Mouse (Mus musculus) embryo, embryonic 11 days (tissue): ENCODE results near the gene Rgl1.
"Not testable (repeated sequence)": the region's sequence is repeated elsewhere in the genome, so short reads cannot be mapped to it uniquely, and the experiment has no call there.

ENCODE experiments used
- DNase-seq: peaks from one replicate; pipeline ENCODE4 v3.0.0-alpha.2; 2015

Rgl1 gene

GRCm38 (mm10) chr1:152766032-152766772, at the start of gene Rgl1, which contains the start of gene Arpc5:
Gene Rgl1, minus strand, starts transcription at chr1:152766351.
Gene Arpc5, plus strand, starts transcription at chr1:152766542.
- DNase-seq = peak; percentile 97

- DNase-seq = peak; percentile 56
These were observed 49.1 kb upstream of the Rgl1 start for GRCm38 (mm10) chr1:152815265-152815701.

- DNase-seq = no peak
These were observed 44.6 kb upstream of the Rgl1 start for GRCm38 (mm10) chr1:152810533-152811439.

DNA sequence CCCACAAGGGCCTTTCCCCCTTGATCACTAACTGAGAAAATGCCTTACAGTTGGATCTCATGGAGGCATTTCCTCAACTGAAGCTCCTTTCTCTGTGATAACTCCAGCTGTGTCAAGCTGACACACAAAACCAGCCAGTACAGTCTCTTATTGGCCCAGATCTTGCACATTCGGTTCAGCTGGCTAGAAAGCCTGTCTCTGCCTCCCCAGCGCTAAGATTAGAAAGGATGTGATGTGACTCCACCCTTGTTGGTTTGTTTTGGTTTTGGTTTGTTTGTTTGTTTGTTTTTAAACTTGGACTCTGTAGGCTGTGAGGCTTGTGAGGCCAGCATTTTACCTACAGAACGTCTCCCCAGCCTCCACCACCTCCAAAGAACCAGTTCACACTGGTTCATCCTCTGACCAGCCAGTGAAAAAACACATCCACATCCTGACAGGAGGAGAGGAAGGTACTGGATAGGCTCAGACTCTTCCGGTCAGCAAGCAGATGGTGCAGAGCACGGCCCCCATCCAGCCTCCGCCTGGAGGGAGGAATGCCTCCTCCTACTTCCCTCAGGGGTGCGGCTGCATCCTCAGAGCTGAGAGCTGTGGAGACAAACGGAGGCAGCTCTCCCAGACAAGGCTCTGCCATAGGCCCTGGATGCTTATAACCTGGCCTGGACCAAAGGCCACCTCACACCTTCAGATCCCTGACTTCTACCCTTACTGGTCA, 43.5 kb upstream of the Rgl1 start:
- DNase-seq = peak; percentile 59

DNA sequence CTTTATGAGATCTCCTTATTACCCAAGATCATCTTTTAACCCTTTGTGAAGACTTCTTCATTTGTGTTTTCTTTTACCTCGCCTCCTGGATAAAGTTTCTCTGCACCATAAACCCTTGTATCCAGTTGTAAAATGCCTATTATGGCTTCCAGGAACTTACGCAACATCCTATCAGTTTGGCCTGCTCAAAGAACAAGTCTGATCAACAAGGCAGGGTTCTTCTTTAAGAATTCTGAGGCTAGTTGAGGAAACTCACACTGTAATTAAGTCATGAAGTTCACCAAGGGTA, 42.2 kb upstream of the Rgl1 start:
- no peak for DNase-seq

DNA sequence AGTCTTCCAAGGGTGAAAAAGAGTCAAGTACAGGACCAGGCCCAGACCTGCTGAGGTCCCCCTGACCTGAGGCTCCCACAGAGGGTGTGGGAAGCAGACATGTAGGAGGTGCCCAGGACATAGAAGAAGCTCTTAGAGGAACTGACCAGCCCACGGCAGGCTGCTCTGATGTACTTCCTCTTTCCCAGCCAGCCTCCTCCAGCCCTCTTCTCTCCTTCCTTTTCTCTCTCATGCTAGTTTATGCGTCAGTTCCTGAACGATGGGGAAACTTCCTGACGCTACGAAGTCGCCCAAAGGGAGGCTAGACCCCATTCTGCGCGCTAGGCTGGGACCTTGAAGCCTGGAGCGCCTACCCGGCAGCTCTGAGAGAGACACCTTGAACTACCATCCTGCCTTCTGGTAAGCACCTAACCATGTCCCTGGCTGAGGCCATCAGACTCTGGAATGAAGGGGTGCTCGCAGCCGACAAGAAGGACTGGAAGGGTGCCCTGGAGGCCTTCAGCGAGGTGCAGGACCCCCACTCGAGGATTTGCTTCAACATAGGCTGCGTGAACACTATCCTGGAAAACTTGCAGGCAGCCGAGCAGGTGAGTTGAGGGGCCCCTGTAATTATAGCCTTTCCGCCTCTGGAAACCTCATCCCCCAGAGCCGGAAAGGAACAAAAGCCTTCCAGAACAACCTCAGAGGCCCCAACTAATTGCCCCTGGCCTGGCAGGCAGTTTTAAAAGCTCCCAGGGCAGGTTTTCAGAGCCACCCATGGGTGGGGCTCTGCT, 41.7 kb upstream of the Rgl1 start:
- no peak for DNase-seq

DNA sequence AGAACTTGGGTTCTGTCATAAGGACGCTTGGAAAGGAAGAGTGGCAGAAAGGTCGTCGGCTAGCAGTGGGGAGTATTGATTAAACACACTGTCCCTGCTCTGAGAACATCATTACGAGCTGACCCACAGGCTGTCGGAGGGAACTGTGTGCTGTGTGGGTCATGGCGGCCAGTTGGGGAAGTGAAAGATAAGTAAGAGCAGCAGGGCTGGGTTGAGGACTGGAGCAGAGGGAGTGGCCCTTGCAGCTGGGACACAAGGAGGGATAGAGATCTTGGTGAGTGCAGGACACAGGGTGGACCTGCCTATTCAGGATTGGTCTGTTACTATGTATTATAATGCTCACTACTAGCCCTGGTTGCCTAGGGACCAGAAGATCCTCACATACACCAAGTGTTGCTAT, 38.8 kb upstream of the Rgl1 start:
- DNase-seq = no peak

DNA sequence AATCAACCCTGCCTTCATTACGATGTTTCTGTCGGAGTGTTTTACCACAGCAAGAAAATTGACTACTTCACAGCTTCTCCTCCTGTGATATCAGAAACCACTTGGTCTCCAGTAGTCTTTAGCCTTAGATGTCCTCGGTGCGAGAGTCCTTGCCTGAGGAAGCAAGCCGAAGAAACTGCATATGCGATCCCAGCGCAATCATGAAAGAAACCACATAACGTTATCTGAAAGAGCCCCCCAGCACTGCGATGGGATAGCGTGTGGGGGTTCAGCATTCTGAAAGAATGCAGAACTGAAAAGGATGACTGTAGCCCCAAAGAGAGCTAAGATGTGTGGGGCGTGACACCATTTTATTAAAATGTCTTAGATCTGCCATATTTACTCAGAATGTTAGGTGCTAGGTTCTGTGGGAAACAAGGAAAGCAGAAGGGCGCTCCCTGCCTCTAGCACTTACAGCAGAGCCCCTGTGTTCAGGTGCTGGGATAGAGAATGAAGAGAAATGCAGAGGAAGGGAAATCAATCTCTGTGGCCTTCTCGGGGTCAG, 34.6 kb upstream of the Rgl1 start:
- no peak for DNase-seq

- peak; percentile 45 for DNase-seq
These were observed 33.7 kb upstream of the Rgl1 start, which contains the start of gene Ncf2 for GRCm38 (mm10) chr1:152799897-152800296. Gene Ncf2, plus strand, starts transcription at chr1:152800194.

DNA sequence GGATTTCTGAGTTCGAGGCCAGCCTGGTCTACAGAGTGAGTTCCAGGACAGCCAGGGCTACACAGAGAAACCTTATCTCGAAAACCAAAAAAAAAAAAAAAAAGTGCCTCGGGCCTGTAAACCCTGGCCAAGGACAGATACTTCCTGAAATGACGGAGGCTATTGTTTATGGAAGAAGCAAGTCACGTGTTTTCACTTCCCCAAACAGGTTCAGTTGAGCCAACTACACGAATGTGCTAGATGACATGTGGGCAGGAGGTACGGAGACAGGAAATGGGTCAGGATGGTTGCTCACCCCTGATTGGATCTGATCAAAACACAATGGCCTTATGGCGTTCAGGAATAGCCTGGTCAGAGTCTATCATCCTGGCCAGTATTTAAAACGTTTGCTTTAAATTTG, 32.0 kb upstream of the Rgl1 start:
- DNase-seq = no peak

- DNase-seq = no peak
These were observed 30.6 kb upstream of the Rgl1 start for GRCm38 (mm10) chr1:152796683-152797263.

GRCm38 (mm10) chr1:152795688-152796255, 29.6 kb upstream of the Rgl1 start:
- no peak for DNase-seq

- peak; percentile 46 for DNase-seq
These were observed 27.5 kb upstream of the Rgl1 start for GRCm38 (mm10) chr1:152793495-152794130.

DNA sequence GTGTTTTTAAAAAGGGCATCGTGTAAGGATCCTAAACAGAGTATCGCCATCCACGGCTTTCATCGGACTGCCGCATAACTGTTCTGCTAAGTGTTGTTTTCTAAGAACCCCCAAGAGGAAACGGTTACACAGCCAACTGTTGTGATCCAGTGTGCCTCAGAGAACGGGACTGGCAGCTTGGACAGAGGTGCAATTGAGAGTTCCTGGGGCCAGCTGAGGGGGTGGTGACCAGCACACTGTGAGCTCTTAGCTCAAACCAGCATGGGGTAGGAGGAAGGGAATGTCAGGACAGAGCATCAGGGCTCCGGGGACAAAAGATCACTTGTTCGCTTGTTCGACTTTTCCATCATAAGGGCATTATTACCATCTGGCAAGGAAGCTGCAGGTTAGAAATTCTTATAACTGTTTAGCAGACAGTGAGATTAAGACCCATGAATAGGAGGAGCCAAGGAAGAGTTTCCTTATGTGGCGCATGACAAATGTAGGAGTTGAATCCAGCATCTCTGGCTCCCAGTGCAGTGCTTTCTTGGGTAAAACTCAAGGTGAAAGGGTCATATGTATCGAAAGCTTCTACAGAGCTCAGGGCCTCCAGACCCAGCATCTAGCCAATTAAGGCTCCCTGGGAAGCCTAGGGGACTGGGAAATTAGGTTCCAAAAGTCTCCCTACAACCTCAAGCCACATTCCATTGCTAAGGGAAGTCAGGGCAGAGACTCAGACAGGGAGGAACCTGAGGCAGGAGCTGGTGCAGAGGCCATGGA, 26.8 kb upstream of the Rgl1 start:
- peak; percentile 66 for DNase-seq

DNA sequence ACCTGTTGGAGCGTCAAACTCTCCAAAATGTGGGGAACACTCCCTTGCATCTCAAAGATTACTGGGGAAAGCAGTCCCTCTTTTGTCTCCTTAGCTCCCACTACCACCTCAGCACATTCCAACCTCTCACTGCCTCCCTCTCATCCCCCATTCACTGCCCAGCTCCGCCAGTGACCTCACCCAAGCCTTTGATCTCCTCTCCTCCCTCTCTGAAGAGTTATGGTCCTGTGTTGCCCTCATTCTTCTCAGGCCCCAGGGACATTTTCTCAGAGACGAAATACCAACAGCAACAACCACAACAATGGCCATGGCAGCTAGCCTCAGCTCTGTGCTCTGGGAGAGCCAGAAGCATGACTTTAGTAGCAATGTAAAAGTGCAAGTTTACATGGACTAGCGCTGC, 25.1 kb upstream of the Rgl1 start:
- peak; percentile 47 for DNase-seq

- DNase-seq = no peak
These were observed 24.7 kb upstream of the Rgl1 start for GRCm38 (mm10) chr1:152790821-152791220.

- peak; percentile 77 for DNase-seq
These were observed 24.1 kb upstream of the Rgl1 start for GRCm38 (mm10) chr1:152790254-152790653.

GRCm38 (mm10) chr1:152788121-152788660, 22.0 kb upstream of the Rgl1 start:
- DNase-seq = no peak

- DNase-seq = no peak
These were observed 20.8 kb upstream of the Rgl1 start for GRCm38 (mm10) chr1:152786953-152787352.

- not testable (repeated sequence) for DNase-seq
These were observed 19.3 kb upstream of the Rgl1 start for GRCm38 (mm10) chr1:152785446-152785845.
